Mouse (Mus musculus) intestine, embryonic 16.5 days (tissue): ENCODE results near the gene Adra2b. TPM values are rescaled to one million over a fixed set of nuclear protein-coding genes. Genes with fewer than 3 reads are reported as not detected.

Experiments
- ATAC-seq: fragments of 200-750 bp; cut with Nextera tagmentation; 2 replicates; pipeline ENCODE4 v1.8.0; 2017; ENCODE audit warnings: moderate TSS enrichment, moderate library complexity
- H3K27ac ChIP-seq: fragments of 300-500 bp; sonication (generic); 2 replicates; pipeline ENCODE4 v1.5.1; 2014; ENCODE audit warnings: mild to moderate bottlenecking, low read length
- H3K27me3 ChIP-seq: fragments of 300-500 bp; sonication (generic); replicated peaks from 2 replicates; pipeline ENCODE4 v1.6.1; 2014; ENCODE audit warnings: low read length, control low read depth, mixed read lengths; ENCODE audit not compliant: control insufficient read depth, insufficient read depth
- H3K36me3 ChIP-seq: fragments of 300-500 bp; sonication (generic); 2 replicates; pipeline ENCODE4 v1.6.1; 2014; ENCODE audit warnings: low read length, control low read depth; ENCODE audit not compliant: control insufficient read depth, insufficient read depth
- H3K4me1 ChIP-seq: fragments of 300-500 bp; sonication (generic); 2 replicates; pipeline ENCODE4 v1.6.1; 2014; ENCODE audit warnings: low read length, control low read depth, mixed read lengths; ENCODE audit not compliant: control insufficient read depth, insufficient read depth
- H3K4me2 ChIP-seq: fragments of 300-500 bp; sonication (generic); 2 replicates; pipeline ENCODE4 v1.6.1; 2014; ENCODE audit warnings: low read depth, low read length, control low read depth
- H3K4me3 ChIP-seq: fragments of 300-500 bp; sonication (generic); 2 replicates; pipeline ENCODE4 v1.5.1; 2014; ENCODE audit warnings: mild to moderate bottlenecking, low read length
- H3K9ac ChIP-seq: fragments of 300-500 bp; sonication (generic); 2 replicates; pipeline ENCODE4 v1.6.1; 2014; ENCODE audit warnings: low read depth, low read length
- H3K9me3 ChIP-seq: fragments of 300-500 bp; sonication (generic); 2 replicates; pipeline ENCODE4 v1.6.1; 2016; ENCODE audit warnings: low read length, control low read depth; ENCODE audit not compliant: control insufficient read depth
- WGBS: fragments of 180-500 bp; shearing (Covaris S2); extraction: QIAGEN DNeasy Blood & Tissue Kit; methylation state at CpG from one replicate; pipeline ENCODE4 v1.1.7; 2014; 5-methylcytosine and 5-hydroxymethylcytosine counted together
- polyA plus RNA-seq: library from polyadenylated mRNA; unstranded; fragments of >200 nt; fragmentation: Nextera tagmentation; extraction: Ambion mirVana; gene quantifications from 2 replicates; pipeline ENCODE4 v1.2.1, GENCODE M21; 2015

Adra2b gene
- polyA plus RNA-seq, 1 experiment from 2014 or later: 2.0 TPM

DNA sequence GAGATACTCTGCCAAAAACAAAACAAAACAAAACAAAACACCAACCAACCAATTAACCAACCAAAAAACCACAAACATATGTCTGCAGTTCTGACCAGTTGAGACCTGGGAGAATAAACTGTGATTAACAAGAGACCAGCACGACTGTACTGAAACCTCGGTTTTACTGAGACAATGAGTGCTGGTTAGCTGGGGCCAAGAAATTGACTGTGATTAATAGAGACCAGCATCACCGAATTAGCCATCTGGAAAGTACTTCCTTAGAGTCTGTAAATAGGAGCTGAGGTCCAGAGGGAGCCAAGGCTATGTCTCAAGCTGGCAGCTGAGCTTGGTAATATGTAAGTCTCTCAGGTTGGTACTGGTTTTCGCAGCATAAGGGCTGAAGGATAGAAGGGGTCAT is 27.8 kb downstream of the Adra2b start:
- no peaks in the 10 kb centered on the region for H3K9me3 ChIP-seq
- WGBS: 59% methylated on average over 4 of the region's 4 CpGs
- H3K27ac ChIP-seq: no peak overlapping the region
- no peaks in the 10 kb centered on the region for H3K27me3 ChIP-seq
- H3K4me2 ChIP-seq: no peak overlapping the region
- no peak for ATAC-seq
- H3K9ac ChIP-seq: no peak overlapping the region
- no peak overlapping the region for H3K4me3 ChIP-seq
- no peaks in the 10 kb centered on the region for H3K4me1 ChIP-seq
- H3K36me3 ChIP-seq: no peaks in the 10 kb centered on the region

DNA sequence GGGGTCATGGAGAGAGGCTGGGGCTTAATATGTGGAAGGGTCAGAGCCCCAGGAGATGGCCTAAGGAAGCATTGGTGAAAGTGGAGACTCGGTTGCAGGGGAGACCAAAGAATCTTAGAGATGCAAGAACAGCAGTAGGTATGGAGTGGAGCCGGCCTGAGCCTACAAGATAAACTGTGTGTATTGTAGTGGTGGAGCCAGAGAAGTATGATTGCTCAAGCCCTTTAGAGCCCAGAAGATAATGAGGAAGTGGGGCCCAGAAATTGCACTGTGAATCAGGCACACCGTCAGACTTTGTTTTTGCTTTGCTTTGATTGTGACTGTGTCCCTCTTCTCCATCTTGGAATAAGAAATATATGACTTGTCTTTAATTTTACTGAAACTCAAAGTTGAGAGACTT is 28.3 kb downstream of the Adra2b start:
- peak; percentile 60 for ATAC-seq
- H3K4me1 ChIP-seq: no peaks in the 10 kb centered on the region
- no peaks in the 10 kb centered on the region for H3K36me3 ChIP-seq
- 47% methylated on average over 3 of the region's 3 CpGs for WGBS
- H3K27me3 ChIP-seq: no peaks in the 10 kb centered on the region
- no peak overlapping the region for H3K4me3 ChIP-seq
- no peaks in the 10 kb centered on the region for H3K9me3 ChIP-seq
- H3K9ac ChIP-seq: no peak overlapping the region
- H3K4me2 ChIP-seq: no peak overlapping the region
- no peak overlapping the region for H3K27ac ChIP-seq

DNA sequence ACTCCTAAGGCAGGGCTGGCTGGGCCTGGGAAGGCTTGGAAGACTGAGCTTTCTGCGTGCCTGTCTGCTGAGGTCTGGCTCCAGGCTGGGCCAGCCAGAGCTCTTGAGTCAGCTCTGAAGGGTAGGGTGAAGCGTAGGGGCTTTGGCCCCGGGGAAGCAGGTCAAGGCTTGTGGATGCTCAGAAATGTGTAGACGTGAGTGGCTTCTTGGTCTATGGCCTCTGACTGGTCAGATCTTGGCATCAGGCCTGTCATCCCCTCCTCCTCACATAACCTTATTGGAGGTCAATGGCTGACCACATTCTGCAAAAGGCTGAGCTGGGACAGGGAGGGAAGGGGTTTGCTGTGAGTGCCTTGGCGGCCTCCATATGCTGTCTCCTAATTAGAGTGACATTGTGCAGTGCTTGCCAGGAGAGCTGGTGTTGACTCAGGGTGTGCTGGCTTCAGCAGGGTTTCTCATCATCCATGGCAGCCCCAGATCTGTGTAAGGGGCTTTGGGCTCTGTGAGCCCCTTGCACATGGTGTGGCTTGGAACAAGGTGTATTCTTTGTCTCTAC is 31.7 kb downstream of the Adra2b start:
- Histone ChIP-seq H3K4me2 (no peak overlapping the region), H3K9me3 (no peaks in the 10 kb centered on the region), H3K4me3 (no peak overlapping the region), H3K27me3 (no peaks in the 10 kb centered on the region), H3K9ac (no peak overlapping the region), H3K27ac (no peak overlapping the region), H3K4me1 (no peaks in the 10 kb centered on the region), H3K36me3 (no peaks in the 10 kb centered on the region)
- WGBS: 79% methylated on average over 5 of the region's 5 CpGs
- ATAC-seq: no peak

DNA sequence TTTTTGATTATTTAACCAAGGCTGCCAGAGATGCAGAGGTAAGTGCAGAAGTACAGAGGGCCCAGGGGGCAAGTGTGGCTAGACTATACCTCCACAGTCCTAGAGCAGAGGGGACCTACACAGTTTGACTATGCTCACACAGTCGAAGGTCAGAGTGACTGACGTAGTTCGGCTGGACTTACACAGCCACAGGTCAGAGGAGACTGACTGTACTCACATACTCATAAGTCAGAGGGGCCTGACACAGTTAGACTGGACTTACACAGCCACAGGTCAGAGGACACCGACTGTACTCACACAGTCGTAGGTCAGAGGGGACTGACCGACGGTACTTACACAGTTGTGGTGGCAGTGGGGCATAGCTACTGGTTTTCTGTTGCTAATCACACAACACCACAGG is 35.7 kb downstream of the Adra2b start:
- Histone ChIP-seq H3K4me2 (no peak overlapping the region), H3K4me1 (no peaks in the 10 kb centered on the region), H3K27me3 (no peaks in the 10 kb centered on the region), H3K27ac (no peak overlapping the region), H3K36me3 (no peaks in the 10 kb centered on the region), H3K4me3 (no peak overlapping the region), H3K9me3 (no peaks in the 10 kb centered on the region), H3K9ac (no peak overlapping the region)
- WGBS: 88% methylated on average over 7 of the region's 7 CpGs
- no peak for ATAC-seq

DNA sequence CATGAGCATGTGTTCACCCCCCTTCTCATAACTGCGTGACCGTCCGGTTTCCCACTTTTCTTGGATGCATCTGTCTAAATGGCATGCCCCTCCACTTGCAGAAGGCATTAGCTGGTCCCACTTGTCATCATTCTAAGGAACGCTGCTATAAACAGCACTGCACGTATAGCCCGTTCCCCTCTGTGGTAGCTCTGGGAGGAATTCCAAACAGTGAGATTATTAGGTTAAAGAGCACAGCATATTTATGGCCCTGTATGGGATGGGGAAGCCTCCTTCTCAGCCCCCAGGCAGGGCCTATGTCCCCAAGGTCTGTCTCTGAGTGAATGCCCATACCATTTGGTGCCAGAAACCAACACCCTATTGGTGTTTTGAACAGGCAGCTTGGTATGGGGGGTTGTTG is 48.1 kb downstream of the Adra2b start:
- H3K4me3 ChIP-seq: no peak overlapping the region

DNA sequence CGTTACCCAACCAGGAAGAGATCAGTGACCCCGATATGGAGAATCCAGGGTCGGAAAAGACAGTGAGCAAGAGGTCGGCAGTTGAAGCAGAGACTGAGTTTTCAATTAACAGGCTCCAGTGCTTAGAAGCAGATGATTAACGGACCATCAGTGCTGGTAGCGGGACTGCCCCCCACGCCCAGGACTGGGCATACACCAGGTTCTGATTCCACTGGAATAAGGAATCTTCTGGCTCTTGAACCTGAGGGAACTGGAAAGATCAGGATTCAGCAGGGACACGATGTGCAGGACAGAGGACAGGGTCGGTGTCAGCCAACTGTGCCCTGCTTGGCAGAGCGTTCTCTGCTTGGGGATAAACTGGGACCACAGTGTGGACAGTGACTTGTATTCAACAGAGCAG is 52.8 kb downstream of the Adra2b start:
- H3K4me1 ChIP-seq: 0 out of 2 replicates have a peak, but pooled peaks cover 3% of the 10 kb centered on the region
- H3K9me3 ChIP-seq: no peaks in the 10 kb centered on the region
- no peak for ATAC-seq
- no peak overlapping the region for H3K9ac ChIP-seq
- no peak overlapping the region for H3K4me2 ChIP-seq
- no peaks in the 10 kb centered on the region for H3K36me3 ChIP-seq
- no peak overlapping the region for H3K4me3 ChIP-seq
- H3K27me3 ChIP-seq: 0 out of 2 replicates have a peak, but pooled peaks cover 3% of the 10 kb centered on the region
- 50% methylated on average over 10 of the region's 10 CpGs for WGBS
- no peak overlapping the region for H3K27ac ChIP-seq

More for the DNA sequence above, 48.1 kb downstream of the Adra2b start:
- Histone ChIP-seq H3K9me3 (no peaks in the 10 kb centered on the region), H3K36me3 (no peaks in the 10 kb centered on the region), H3K4me1 (0 out of 2 replicates have a peak, but pooled peaks cover 3% of the 10 kb centered on the region), H3K4me2 (no peak overlapping the region), H3K27ac (no peak overlapping the region), H3K27me3 (0 out of 2 replicates have a peak, but pooled peaks cover 2% of the 10 kb centered on the region), H3K9ac (no peak overlapping the region)
- 58% methylated on average over 6 of the region's 6 CpGs for WGBS
- no peak for ATAC-seq

DNA sequence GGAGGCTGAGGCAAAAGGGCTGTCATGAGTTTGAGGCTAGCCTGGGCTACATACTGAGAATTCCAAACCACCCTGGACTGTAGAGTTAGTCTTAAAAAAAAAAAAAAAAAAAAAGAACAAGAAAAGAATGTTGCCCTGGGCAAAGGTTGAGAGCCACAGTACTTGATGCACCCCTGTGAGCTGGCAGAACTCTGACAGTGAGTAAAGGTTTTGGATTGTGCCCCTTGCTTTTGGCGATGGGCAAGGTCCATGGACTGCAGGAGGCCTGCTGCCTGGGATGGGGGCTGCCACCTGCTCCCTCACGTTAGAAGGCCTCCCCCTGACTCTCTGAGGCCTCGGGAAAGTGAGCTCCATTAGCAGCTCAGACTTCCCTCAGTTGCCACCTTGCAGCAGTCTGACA is 53.7 kb downstream of the Adra2b start:
- Histone ChIP-seq H3K9me3 (no peaks in the 10 kb centered on the region), H3K27ac (no peak overlapping the region), H3K4me1 (no peaks in the 10 kb centered on the region), H3K27me3 (0 out of 2 replicates have a peak, but pooled peaks cover 3% of the 10 kb centered on the region), H3K4me2 (no peak overlapping the region), H3K9ac (no peak overlapping the region), H3K36me3 (no peaks in the 10 kb centered on the region), H3K4me3 (no peak overlapping the region)
- ATAC-seq: no peak
- WGBS: 52% methylated on average over 3 of the region's 3 CpGs

Other genes starting within 250 kb of the Adra2b start
- 56.9 and 63.5 TPM in 2 replicates for gene Ncaph, start 229.3 kb upstream of the Adra2b start, polyA plus RNA-seq
- gene Itpripl1, start 219.8 kb upstream of the Adra2b start, polyA plus RNA-seq: 24.5 and 25.0 TPM in 2 replicates
- 1.4 TPM in 2 replicates for gene 1810024B03Rik, start 154.9 kb upstream of the Adra2b start, polyA plus RNA-seq
- gene Snrnp200, start 154.8 kb upstream of the Adra2b start, polyA plus RNA-seq: 37.7 and 39.8 TPM in 2 replicates
- gene Ciao1, start 115.4 kb upstream of the Adra2b start, polyA plus RNA-seq: 63.1 and 63.3 TPM in 2 replicates
- 23.1 and 24.9 TPM in 2 replicates for gene Tmem127, start 115.3 kb upstream of the Adra2b start, polyA plus RNA-seq
- gene Stard7, start 93.0 kb upstream of the Adra2b start, polyA plus RNA-seq: 77.6 and 78.1 TPM in 2 replicates
- gene Dusp2, start 27.0 kb upstream of the Adra2b start, polyA plus RNA-seq: 2.1 and 3.5 TPM in 2 replicates
- not detected in 2 replicates for gene Astl, start 24.6 kb upstream of the Adra2b start, polyA plus RNA-seq
- gene Gpat2, start 62.0 kb downstream of the Adra2b start, polyA plus RNA-seq: 0.09 and 0.12 TPM in 2 replicates
- 24.8 and 27.8 TPM in 2 replicates for gene Fahd2a, start 81.4 kb downstream of the Adra2b start, polyA plus RNA-seq
- gene Kcnip3, start 158.9 kb downstream of the Adra2b start, polyA plus RNA-seq: 3.4 and 4.0 TPM in 2 replicates
- 0.56 and 0.58 TPM in 2 replicates for gene Prom2, start 178.3 kb downstream of the Adra2b start, polyA plus RNA-seq
- 2.7 and 3.0 TPM in 2 replicates for gene Zfp661, start 223.9 kb downstream of the Adra2b start, polyA plus RNA-seq
- 142 and 162 TPM in 2 replicates for gene Mrps5, start 224.0 kb downstream of the Adra2b start, polyA plus RNA-seq